Mouse (Mus musculus): ENCODE data around the gene Bola3. TPM values are rescaled to one million over a fixed set of nuclear protein-coding genes. Genes with fewer than 3 reads are reported as not detected.
A peak's percentile ranks its signal among the peaks of the same experiment; 100 is the strongest.

Bola3 gene
- polyA plus RNA-seq (2015; fragmentation: Nextera tagmentation; extraction: Ambion mirVana), result 196 and 234 TPM in 2 replicates

GRCm38 (mm10) chr6:83348873-83349272, at the start of gene Bola3:
Gene Bola3, plus strand, starts transcription at chr6:83349147.
- Histone ChIP-seq H3K27me3 (ENCODE audit: control insufficient read depth, insufficient read depth, low read depth, low read length) (no peaks in the 10 kb centered on the region), H3K36me3 (ENCODE audit: control insufficient read depth, insufficient read depth) (peaks cover 11% of the 10 kb centered on the region), H3K4me2 (ENCODE audit: low read depth, low read length) (peak within 1 kb of the TSS; percentile 84), H3K9me3 (replicated peaks; ENCODE audit: control insufficient read depth, low read length) (no peaks in the 10 kb centered on the region), H3K4me1 (ENCODE audit: control insufficient read depth, low read depth, low read length) (peaks cover 40% of the 10 kb centered on the region), H3K9ac (ENCODE audit: low read depth, low read length) (peak within 1 kb of the TSS; percentile 98), H3K4me3 (ENCODE audit: low read depth, low read length) (peak within 1 kb of the TSS; percentile 92), H3K27ac (ENCODE audit: low read length) (peak within 1 kb of the TSS; percentile 97)
- no peak for ATAC-seq (ENCODE audit: low read depth)
- 36% methylated on average over 6 of the region's 6 CpGs for WGBS (ENCODE audit: insufficient replicate concordance)

GRCm38 (mm10) chr6:83300447-83301229, 48.3 kb upstream of the Bola3 start:
- WGBS (ENCODE audit: insufficient replicate concordance), result 61% methylated on average over 7 of the region's 7 CpGs
- ATAC-seq (ENCODE audit: low read depth), result no peak

GRCm38 (mm10) chr6:83301294-83301693, 47.7 kb upstream of the Bola3 start:
- H3K4me3 ChIP-seq (ENCODE audit: low read depth, low read length), result no peak overlapping the region
- no peaks in the 10 kb centered on the region for H3K9me3 ChIP-seq (replicated peaks; ENCODE audit: control insufficient read depth, low read length)

More at GRCm38 (mm10) chr6:83300447-83301229, 48.3 kb upstream of the Bola3 start:
- Histone ChIP-seq H3K4me1 (ENCODE audit: control insufficient read depth, low read depth, low read length) (no peaks in the 10 kb centered on the region), H3K9ac (ENCODE audit: low read depth, low read length) (no peak overlapping the region), H3K9me3 (replicated peaks; ENCODE audit: control insufficient read depth, low read length) (no peaks in the 10 kb centered on the region), H3K36me3 (ENCODE audit: control insufficient read depth, insufficient read depth) (peaks cover 10% of the 10 kb centered on the region), H3K27me3 (ENCODE audit: control insufficient read depth, insufficient read depth, low read depth, low read length) (no peaks in the 10 kb centered on the region), H3K4me3 (ENCODE audit: low read depth, low read length) (no peak overlapping the region), H3K4me2 (ENCODE audit: low read depth, low read length) (no peak overlapping the region), H3K27ac (ENCODE audit: low read length) (no peak overlapping the region)

GRCm38 (mm10) chr6:83302264-83302663, 46.7 kb upstream of the Bola3 start:
- Histone ChIP-seq H3K4me1 (ENCODE audit: control insufficient read depth, low read depth, low read length) (no peaks in the 10 kb centered on the region), H3K4me2 (ENCODE audit: low read depth, low read length) (no peak overlapping the region), H3K27me3 (ENCODE audit: control insufficient read depth, insufficient read depth, low read depth, low read length) (no peaks in the 10 kb centered on the region), H3K27ac (ENCODE audit: low read length) (no peak overlapping the region), H3K36me3 (ENCODE audit: control insufficient read depth, insufficient read depth) (peaks cover 23% of the 10 kb centered on the region), H3K9ac (ENCODE audit: low read depth, low read length) (no peak overlapping the region), H3K4me3 (ENCODE audit: low read depth, low read length) (no peak overlapping the region), H3K9me3 (replicated peaks; ENCODE audit: control insufficient read depth, low read length) (no peaks in the 10 kb centered on the region)
- ATAC-seq (ENCODE audit: low read depth), result no peak
- 76% methylated on average over 5 of the region's 5 CpGs for WGBS (ENCODE audit: insufficient replicate concordance)

More at GRCm38 (mm10) chr6:83301294-83301693, 47.7 kb upstream of the Bola3 start:
- no peaks in the 10 kb centered on the region for H3K27me3 ChIP-seq (ENCODE audit: control insufficient read depth, insufficient read depth, low read depth, low read length)
- no peak overlapping the region for H3K9ac ChIP-seq (ENCODE audit: low read depth, low read length)
- H3K36me3 ChIP-seq (ENCODE audit: control insufficient read depth, insufficient read depth), result peaks cover 14% of the 10 kb centered on the region
- H3K4me2 ChIP-seq (ENCODE audit: low read depth, low read length), result no peak overlapping the region
- H3K27ac ChIP-seq (ENCODE audit: low read length), result no peak overlapping the region
- ATAC-seq (ENCODE audit: low read depth), result no peak
- 82% methylated on average over 2 of the region's 2 CpGs for WGBS (ENCODE audit: insufficient replicate concordance)
- no peaks in the 10 kb centered on the region for H3K4me1 ChIP-seq (ENCODE audit: control insufficient read depth, low read depth, low read length)

- no peaks in the 10 kb centered on the region for H3K9me3 ChIP-seq (replicated peaks; ENCODE audit: control insufficient read depth, low read length)
- no peak overlapping the region for H3K4me3 ChIP-seq (ENCODE audit: low read depth, low read length)
- peaks cover 72% of the 10 kb centered on the region for H3K36me3 ChIP-seq (ENCODE audit: control insufficient read depth, insufficient read depth)
- WGBS (ENCODE audit: insufficient replicate concordance), result 86% methylated on average over 7 of the region's 7 CpGs
- no peak overlapping the region for H3K4me2 ChIP-seq (ENCODE audit: low read depth, low read length)
- no peak for ATAC-seq (ENCODE audit: low read depth)
- no peak overlapping the region for H3K9ac ChIP-seq (ENCODE audit: low read depth, low read length)
- no peak overlapping the region for H3K27ac ChIP-seq (ENCODE audit: low read length)
- H3K27me3 ChIP-seq (ENCODE audit: control insufficient read depth, insufficient read depth, low read depth, low read length), result no peaks in the 10 kb centered on the region
- peaks cover 21% of the 10 kb centered on the region for H3K4me1 ChIP-seq (ENCODE audit: control insufficient read depth, low read depth, low read length)
These were observed 39.9 kb upstream of the Bola3 start for GRCm38 (mm10) chr6:83309017-83309416.

DNA sequence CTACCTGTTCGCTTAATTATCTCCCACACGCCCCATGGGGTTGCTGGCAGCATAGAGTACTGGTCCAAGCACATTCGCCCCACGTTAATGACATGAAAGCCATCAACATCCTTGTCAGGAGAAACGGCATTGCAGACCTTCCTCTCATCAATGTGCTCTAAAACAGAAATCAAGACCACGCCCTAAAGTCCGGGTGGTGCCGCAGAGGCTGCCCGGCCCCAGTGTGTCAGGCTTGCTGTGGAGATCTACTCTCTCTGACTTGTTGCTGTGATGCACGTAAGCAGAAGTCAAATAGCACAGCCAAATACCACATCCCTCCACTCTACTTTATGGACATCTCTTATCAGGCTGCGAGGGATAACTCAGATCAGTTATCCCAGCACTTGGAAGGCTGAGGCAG, 37.7 kb upstream of the Bola3 start:
- no peaks in the 10 kb centered on the region for H3K9me3 ChIP-seq (replicated peaks; ENCODE audit: control insufficient read depth, low read length)
- WGBS (ENCODE audit: insufficient replicate concordance), result 72% methylated on average over 11 of the region's 11 CpGs
- H3K27me3 ChIP-seq (ENCODE audit: control insufficient read depth, insufficient read depth, low read depth, low read length), result no peaks in the 10 kb centered on the region
- peaks cover 59% of the 10 kb centered on the region for H3K36me3 ChIP-seq (ENCODE audit: control insufficient read depth, insufficient read depth)
- peaks cover 38% of the 10 kb centered on the region for H3K4me1 ChIP-seq (ENCODE audit: control insufficient read depth, low read depth, low read length)
- H3K9ac ChIP-seq (ENCODE audit: low read depth, low read length), result no peak overlapping the region
- no peak overlapping the region for H3K27ac ChIP-seq (ENCODE audit: low read length)
- no peak overlapping the region for H3K4me2 ChIP-seq (ENCODE audit: low read depth, low read length)
- no peak for ATAC-seq (ENCODE audit: low read depth)
- no peak overlapping the region for H3K4me3 ChIP-seq (ENCODE audit: low read depth, low read length)

DNA sequence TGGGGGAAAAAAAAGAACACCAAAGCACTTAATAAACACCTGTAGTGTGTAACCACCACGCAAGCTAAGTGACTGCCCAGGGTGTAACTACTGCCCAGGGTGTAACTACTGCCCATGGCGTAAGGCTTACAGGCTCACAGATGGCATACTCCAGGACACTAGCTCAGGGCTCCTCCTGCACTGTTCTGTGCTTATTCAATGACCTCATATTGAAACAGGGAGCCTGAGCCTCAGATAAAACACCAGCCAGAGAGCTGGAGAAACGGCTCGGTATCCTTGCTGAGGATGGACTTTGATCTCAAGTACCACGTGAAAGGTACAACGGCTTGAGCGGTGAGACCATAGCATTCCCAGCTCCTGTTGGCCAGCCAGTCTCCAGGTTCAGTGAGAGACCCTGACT, 36.9 kb upstream of the Bola3 start:
- H3K36me3 ChIP-seq (ENCODE audit: control insufficient read depth, insufficient read depth), result peaks cover 51% of the 10 kb centered on the region
- 0 out of 2 replicates have a peak overlapping the region, but pooled peaks have one; percentile 8 for H3K27ac ChIP-seq (ENCODE audit: low read length)
- 79% methylated on average over 7 of the region's 7 CpGs for WGBS (ENCODE audit: insufficient replicate concordance)
- H3K9me3 ChIP-seq (replicated peaks; ENCODE audit: control insufficient read depth, low read length), result no peaks in the 10 kb centered on the region
- 0 out of 2 replicates have a peak overlapping the region, but pooled peaks have one; percentile 21 for H3K9ac ChIP-seq (ENCODE audit: low read depth, low read length)
- H3K4me1 ChIP-seq (ENCODE audit: control insufficient read depth, low read depth, low read length), result peaks cover 44% of the 10 kb centered on the region
- no peak overlapping the region for H3K4me3 ChIP-seq (ENCODE audit: low read depth, low read length)
- no peak overlapping the region for H3K4me2 ChIP-seq (ENCODE audit: low read depth, low read length)
- ATAC-seq (ENCODE audit: low read depth), result no peak
- no peaks in the 10 kb centered on the region for H3K27me3 ChIP-seq (ENCODE audit: control insufficient read depth, insufficient read depth, low read depth, low read length)

DNA sequence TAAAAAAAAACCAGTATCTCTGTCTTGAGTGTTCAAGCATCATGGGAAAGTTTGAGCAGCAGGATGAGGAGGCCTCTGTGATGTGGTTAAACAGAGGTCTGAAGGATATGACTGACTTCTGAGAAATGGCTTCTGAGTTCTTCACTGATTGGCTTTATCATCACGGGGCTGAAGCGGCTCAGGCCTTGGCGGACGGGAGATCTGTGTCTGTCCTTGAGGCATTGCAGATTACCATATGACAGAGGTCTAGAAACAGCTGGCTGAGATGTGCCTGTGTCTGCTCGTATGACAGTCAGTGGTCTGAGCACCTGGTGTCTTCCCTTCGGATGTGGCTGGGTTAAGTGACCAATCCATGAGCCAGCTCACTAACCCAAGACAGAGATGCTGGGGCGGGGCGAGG, 36.4 kb upstream of the Bola3 start:
- H3K36me3 ChIP-seq (ENCODE audit: control insufficient read depth, insufficient read depth), result peaks cover 46% of the 10 kb centered on the region
- H3K4me2 ChIP-seq (ENCODE audit: low read depth, low read length), result no peak overlapping the region; the same call in 1 of the 2 replicates
- WGBS (ENCODE audit: insufficient replicate concordance), result 47% methylated on average over 8 of the region's 8 CpGs

DNA sequence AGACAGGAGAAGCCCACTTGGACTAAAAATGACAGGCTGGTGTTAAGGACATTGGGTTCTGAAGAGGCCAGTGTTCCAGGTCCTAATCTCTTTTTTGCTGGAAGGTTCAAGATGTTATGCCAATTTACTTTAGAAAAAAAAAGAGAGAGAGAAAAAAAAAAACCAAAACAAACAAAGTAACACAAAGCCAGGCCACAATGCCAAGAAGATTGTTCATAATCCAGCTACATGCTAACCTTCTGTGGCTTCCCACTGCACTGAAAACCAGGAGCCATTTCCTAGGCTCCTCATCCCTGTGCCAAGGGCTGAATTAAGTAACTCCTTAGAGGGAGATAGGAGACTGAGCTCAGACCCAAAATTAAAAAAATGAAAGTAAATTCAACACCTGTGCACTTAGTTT, 33.7 kb upstream of the Bola3 start:
- Histone ChIP-seq H3K4me2 (ENCODE audit: low read depth, low read length) (peak overlapping the region; percentile 78), H3K36me3 (ENCODE audit: control insufficient read depth, insufficient read depth) (peaks cover 27% of the 10 kb centered on the region), H3K4me1 (ENCODE audit: control insufficient read depth, low read depth, low read length) (peaks cover 46% of the 10 kb centered on the region), H3K4me3 (ENCODE audit: low read depth, low read length) (peak overlapping the region; percentile 95), H3K9me3 (replicated peaks; ENCODE audit: control insufficient read depth, low read length) (no peaks in the 10 kb centered on the region), H3K27ac (ENCODE audit: low read length) (peak overlapping the region; percentile 9; the same call in 1 of the 2 replicates), H3K9ac (ENCODE audit: low read depth, low read length) (peak overlapping the region; percentile 93), H3K27me3 (ENCODE audit: control insufficient read depth, insufficient read depth, low read depth, low read length) (no peaks in the 10 kb centered on the region)
- ATAC-seq (ENCODE audit: low read depth), result no peak

More for the DNA sequence above, 36.4 kb upstream of the Bola3 start:
- peak; percentile 14; the same call in 1 of the 2 replicates for ATAC-seq (ENCODE audit: low read depth)
- Histone ChIP-seq H3K4me3 (ENCODE audit: low read depth, low read length) (no peak overlapping the region), H3K4me1 (ENCODE audit: control insufficient read depth, low read depth, low read length) (peaks cover 44% of the 10 kb centered on the region), H3K27ac (ENCODE audit: low read length) (peak overlapping the region; percentile 73), H3K27me3 (ENCODE audit: control insufficient read depth, insufficient read depth, low read depth, low read length) (no peaks in the 10 kb centered on the region), H3K9me3 (replicated peaks; ENCODE audit: control insufficient read depth, low read length) (no peaks in the 10 kb centered on the region), H3K9ac (ENCODE audit: low read depth, low read length) (no peak overlapping the region)

All from liver, embryonic 16.5 days (tissue).